Mouse (Mus musculus) inflammation-experienced regulatory T-cells (primary cell): Measurements from ENCODE around the gene Mcur1. TPM values are rescaled to one million over a fixed set of nuclear protein-coding genes. Genes with fewer than 3 reads are reported as not detected.

Experiments
- polyA plus RNA-seq, 2 experiments: library from polyadenylated mRNA; unstranded; fragments of 100-300 nt; shearing (Covaris generic); gene quantifications; one replicate each; pipeline ENCODE4 v1.2.1; 2017

Mcur1 gene
- 10 to 100 TPM; 25.8 to 31.9 TPM for polyA plus RNA-seq

GRCm38 (mm10) chr13:43559711-43560457 is at the start of gene Mcur1:
Gene Mcur1 (minus strand): TSS chr13:43560191.

Other genes with a start within 250 kb of the Mcur1 start
- 10 to 100 TPM; 22.7 to 26.2 TPM for gene Sirt5, start 194.7 kb downstream of the Mcur1 start, polyA plus RNA-seq
- gene Nol7, start 161.8 kb downstream of the Mcur1 start, polyA plus RNA-seq = 100 to 1,000 TPM; 192 to 203 TPM
- 100 to 1,000 TPM; 115 to 121 TPM for gene Ranbp9, start 78.9 kb downstream of the Mcur1 start, polyA plus RNA-seq
- gene Rnf182, start 55.5 kb upstream of the Mcur1 start, polyA plus RNA-seq = 1 to 10 TPM in 1 of 2 experiments, under 1 TPM in 1; 0.98 to 2.0 TPM
- gene Cd83, start 224.6 kb upstream of the Mcur1 start, polyA plus RNA-seq = 100 to 1,000 TPM in 1 of 2 experiments, 10 to 100 TPM in 1; 46.6 to 317 TPM